Mouse (Mus musculus): ENCODE results near the gene Krt16.

GRCm38 (mm10) chr11:100290235-100290634 lies 41.5 kb upstream of the Krt16 start:
- TF ChIP-seq CTCF (IDR thresholded peaks at IDR 0.05; ENCODE audit: borderline replicate concordance, extremely low read depth, insufficient read depth, insufficient read length): no peak
- TF ChIP-seq POLR2A (IDR thresholded peaks at IDR 0.05; ENCODE audit: borderline replicate concordance, extremely low read depth, insufficient read depth, insufficient read length, poor library complexity, severe bottlenecking): no peak

All from brain, embryonic 14.5 days (tissue).